Mouse (Mus musculus) left cerebral cortex, adult 2 months (tissue): ENCODE measurements around the gene Pacrg. TPM values are rescaled to one million over a fixed set of nuclear protein-coding genes. Genes with fewer than 3 reads are reported as not detected.

ENCODE experiments used
- DNase-seq, 2 experiments: peaks; one replicate each; pipeline ENCODE4 v3.0.0; 2021 to 2022; ENCODE audit warnings: low spot score in 2 of 2, mixed read lengths in 1 of 2; ENCODE audit errors: extremely low spot score in 1 of 2
- H3K27ac ChIP-seq: fragments of 200-600 bp; 2 replicates; pipeline ENCODE4 v1.8.1; 2022
- H3K4me3 ChIP-seq: fragments of 200-600 bp; 2 replicates; pipeline ENCODE4 v1.8.1; 2022
- CTCF ChIP-seq: fragments of 200-600 bp; IDR thresholded peaks from 2 replicates; pipeline ENCODE4 v1.8.1; 2022; ENCODE audit warnings: antibody characterized with exemption, mild to moderate bottlenecking, moderate library complexity
- intact Hi-C: fragments of 180-260 bp; cut with DNase I; formaldehyde crosslinking; loops from one replicate; pipeline ENCODE4 v1.15.1; 2025
- long read RNA-seq, 2 experiments: library from polyadenylated mRNA; stranded (forward); transcript quantifications; one replicate each; pipeline ENCODE4 v2.0.0; 2021; ENCODE audit warnings: borderline mapping rate in 2 of 2
- total RNA-seq, 2 experiments: library from RNA; stranded (reverse); gene quantifications; 2 replicates each; pipeline ENCODE4 v1.2.3; 2021

Gene Pacrg
- total RNA-seq = 10 to 100 TPM; 15.2 to 19.8 TPM
- long read RNA-seq, experiment 1, transcript Pacrg-201 (5 exons, 1,475 nt) = major isoform, 10 of 15 reads
- long read RNA-seq, experiment 1, partial matches to known transcripts = 1 of 15 reads
- long read RNA-seq, experiment 1, other reads (novel, unspliced or antisense) = 4 of 15 reads
- long read RNA-seq, experiment 2, partial matches to known transcripts = 0 of 6 reads
- long read RNA-seq, experiment 2, other reads (novel, unspliced or antisense) = 3 of 6 reads

DNA sequence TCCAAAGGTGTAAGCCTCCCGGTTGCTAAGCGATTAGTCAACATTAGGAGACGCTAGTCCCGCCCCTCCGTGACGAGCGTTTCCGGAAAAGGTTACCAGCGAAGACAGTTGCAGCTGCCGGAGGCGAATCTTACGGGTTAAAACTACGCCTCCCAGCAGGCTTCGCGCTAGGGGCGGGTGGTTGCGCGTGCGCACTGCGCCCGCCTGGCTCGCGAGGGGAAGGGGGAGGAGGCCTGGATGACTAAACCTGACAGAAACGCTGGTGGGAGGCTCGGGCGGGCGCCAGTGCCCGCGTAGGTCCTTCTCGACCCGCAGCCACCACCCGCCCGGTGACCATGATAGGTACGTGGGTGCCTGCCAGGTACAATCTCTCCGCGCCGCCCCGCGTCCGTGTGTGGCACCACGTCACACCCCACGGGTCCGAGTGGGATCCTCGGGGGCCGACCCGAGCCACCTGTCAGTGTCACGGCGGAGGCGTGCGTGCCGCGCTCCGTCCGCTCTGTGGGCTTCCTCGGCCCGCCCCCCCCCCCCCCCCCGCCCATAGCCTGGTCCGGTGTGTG lies at the start of gene Pacrg, which contains the start of gene Prkn:
Gene Pacrg, minus strand, starts transcription at position 164 of the 560 bp plus-strand sequence.
Gene Prkn, plus strand, starts transcription at position 237 of the 560 bp plus-strand sequence.
- Histone ChIP-seq H3K4me3 (peak within 1 kb of the TSS; percentile 56), H3K27ac (peak within 1 kb of the TSS; percentile 99)
- no peak; the same call in 1 of the 2 replicates for TF ChIP-seq CTCF
- intact Hi-C loops = loop anchor here (5.0 to 10.0 kb wide), 2 partner anchors 523 to 775 kb away; partner anchors contain the start of gene Qk
- DNase-seq = peak; percentile 97 to 99

DNA sequence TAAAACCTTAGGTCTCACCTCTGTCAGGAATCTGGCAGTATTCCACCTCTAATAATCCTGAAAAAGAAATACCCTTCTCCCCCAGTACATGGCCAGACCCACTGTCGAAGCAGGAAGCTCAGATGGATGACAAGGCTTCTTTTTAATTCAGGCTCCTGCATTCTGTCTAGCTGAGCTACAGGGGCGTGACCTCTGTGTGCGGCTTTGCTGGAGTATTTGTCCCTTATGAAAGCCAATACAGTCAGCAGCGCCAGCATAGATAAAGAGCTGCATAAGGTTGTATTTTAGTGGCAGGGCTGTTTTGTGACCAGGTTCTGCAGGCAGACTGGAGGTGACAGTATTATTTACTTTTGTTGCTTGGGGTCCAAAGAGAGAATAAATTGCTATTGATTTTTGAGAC lies 47.8 kb upstream of the Pacrg start:
- intact Hi-C loops = no loop called here
- Histone ChIP-seq H3K4me3 (no peak overlapping the region), H3K27ac (no peak overlapping the region)
- TF ChIP-seq CTCF = no peak
- no peak for DNase-seq

GRCm38 (mm10) chr17:10882260-10882659 lies 42.1 kb upstream of the Pacrg start:
- no peak overlapping the region for H3K27ac ChIP-seq
- no peak for DNase-seq
- intact Hi-C loops = no loop called here
- H3K4me3 ChIP-seq = no peak overlapping the region
- no peak for TF ChIP-seq CTCF

DNA sequence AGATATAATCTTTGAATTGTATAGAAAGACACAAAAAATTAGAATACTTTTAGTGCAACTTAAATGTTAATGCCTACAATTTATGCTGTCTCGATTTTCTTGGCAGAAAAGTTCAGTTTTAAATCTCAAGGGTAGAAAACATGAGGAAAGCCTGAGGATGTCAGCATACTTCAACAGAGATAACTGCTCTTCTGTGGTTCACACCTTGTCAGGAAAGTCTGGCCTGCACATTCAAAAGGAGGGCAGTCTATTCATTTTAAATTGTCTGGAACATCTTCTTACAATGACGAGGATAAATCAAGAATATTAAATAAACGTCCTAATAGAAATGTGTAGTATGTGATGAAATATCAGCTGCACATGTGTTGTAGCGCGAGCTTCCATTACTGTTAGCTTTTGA lies 38.9 kb upstream of the Pacrg start:
- intact Hi-C loops = no loop called here
- TF ChIP-seq CTCF = no peak
- Histone ChIP-seq H3K4me3 (no peak overlapping the region), H3K27ac (no peak overlapping the region)
- no peak for DNase-seq

- TF ChIP-seq CTCF = no peak
- no peak overlapping the region for H3K4me3 ChIP-seq
- H3K27ac ChIP-seq = no peak overlapping the region
- intact Hi-C loops = no loop called here
- no peak for DNase-seq
Observed at GRCm38 (mm10) chr17:10874208-10875187, 34.4 kb upstream of the Pacrg start.

- no peak for TF ChIP-seq CTCF
- DNase-seq = no peak
- H3K27ac ChIP-seq = no peak overlapping the region
Observed at GRCm38 (mm10) chr17:10854207-10854606, 14.1 kb upstream of the Pacrg start.

GRCm38 (mm10) chr17:10840731-10841201 lies 655 bp upstream of the Pacrg start:
- intact Hi-C loops = loop anchor here (5.0 to 10.0 kb wide), 2 partner anchors 523 to 774 kb away; partner anchors contain the start of gene Qk
- TF ChIP-seq CTCF = peak; percentile 66
- DNase-seq = peak; percentile 37 to 42
- Histone ChIP-seq H3K27ac (peak overlapping the region; percentile 99), H3K4me3 (peak overlapping the region; percentile 56)

More at GRCm38 (mm10) chr17:10854207-10854606, 14.1 kb upstream of the Pacrg start:
- intact Hi-C loops = no loop called here
- no peak overlapping the region for H3K4me3 ChIP-seq

DNA sequence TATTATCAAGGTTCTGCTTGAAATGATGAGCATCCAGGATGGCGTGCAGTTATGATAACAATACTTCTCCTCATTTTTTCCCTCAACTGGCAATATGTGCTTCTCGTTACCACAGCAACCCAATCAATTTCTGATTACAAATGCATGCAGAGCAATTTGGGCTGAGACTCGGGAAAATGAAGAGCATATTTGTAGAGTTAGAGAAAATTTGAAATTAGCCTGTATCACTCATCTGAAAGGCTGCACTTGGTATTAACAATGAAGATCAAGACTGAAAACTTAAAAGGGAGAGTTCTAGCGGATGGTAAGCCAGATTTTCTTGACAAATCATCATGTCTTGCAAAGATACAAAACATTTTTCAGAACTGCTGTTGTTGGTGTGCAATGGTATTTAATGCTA lies 21.1 kb downstream of the Pacrg start:
- intact Hi-C loops = no loop called here
- no peak for DNase-seq
- TF ChIP-seq CTCF = no peak
- Histone ChIP-seq H3K27ac (no peak overlapping the region), H3K4me3 (no peak overlapping the region)

DNA sequence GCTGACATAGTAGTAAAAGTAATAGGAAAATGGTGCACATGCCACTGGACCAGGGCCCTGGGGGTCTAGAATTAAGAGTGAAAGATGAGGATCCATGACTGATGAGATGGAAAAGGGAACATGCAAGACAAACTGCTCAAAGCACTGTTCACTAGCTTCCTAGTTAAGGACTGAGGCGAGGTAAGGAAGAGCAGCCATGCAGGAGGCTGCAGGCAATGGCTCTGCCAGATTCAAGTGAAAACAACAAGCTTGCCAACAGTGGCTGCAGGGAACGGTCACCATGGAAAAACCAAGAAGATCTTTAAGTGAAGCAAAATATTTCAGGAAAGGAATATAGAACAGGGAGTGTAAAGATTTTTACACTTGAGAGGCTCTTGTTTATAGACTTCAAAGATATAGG lies 31.5 kb downstream of the Pacrg start:
- no peak overlapping the region for H3K27ac ChIP-seq
- DNase-seq = no peak
- intact Hi-C loops = no loop called here
- TF ChIP-seq CTCF = no peak
- no peak overlapping the region for H3K4me3 ChIP-seq

GRCm38 (mm10) chr17:10807261-10807998 lies 32.7 kb downstream of the Pacrg start:
- intact Hi-C loops = no loop called here
- DNase-seq = no peak
- no peak for TF ChIP-seq CTCF
- H3K27ac ChIP-seq = no peak overlapping the region
- H3K4me3 ChIP-seq = no peak overlapping the region

- Histone ChIP-seq H3K4me3 (no peak overlapping the region), H3K27ac (no peak overlapping the region)
- DNase-seq = no peak
- intact Hi-C loops = no loop called here
- TF ChIP-seq CTCF = no peak
Observed at GRCm38 (mm10) chr17:10806692-10807091, 33.4 kb downstream of the Pacrg start.
